Mouse (Mus musculus) kidney, postnatal 0 days (tissue): ENCODE data around the gene Ralgds. TPM values are rescaled to one million over a fixed set of nuclear protein-coding genes. Genes with fewer than 3 reads are reported as not detected.
"Not testable (repeated sequence)": the region's sequence is repeated elsewhere in the genome, so short reads cannot be mapped to it uniquely, and the experiment has no call there.

Source experiments
- ATAC-seq: fragments of 200-750 bp; cut with Nextera tagmentation; replicated peaks from 2 replicates; pipeline ENCODE4 v1.8.0; 2017; ENCODE audit warnings: low read depth, moderate number of reproducible peaks, moderate TSS enrichment, moderate library complexity; ENCODE audit not compliant: low FRiP score
- DNase-seq: peaks from one replicate; pipeline ENCODE4 v3.0.0-alpha.2; 2016; ENCODE audit warnings: low spot score
- H3K27ac ChIP-seq: fragments of 300-500 bp; sonication (generic); 2 replicates; pipeline ENCODE4 v1.5.1; 2014; ENCODE audit warnings: mild to moderate bottlenecking
- H3K27me3 ChIP-seq: fragments of 300-500 bp; sonication (generic); 2 replicates; pipeline ENCODE4 v1.6.1; 2014; ENCODE audit warnings: low read length, mixed read lengths; ENCODE audit not compliant: insufficient read depth
- H3K36me3 ChIP-seq: fragments of 300-500 bp; sonication (generic); 2 replicates; pipeline ENCODE4 v1.6.1; 2014; ENCODE audit warnings: low read length, mixed read lengths; ENCODE audit not compliant: insufficient read depth
- H3K4me1 ChIP-seq: fragments of 300-500 bp; sonication (generic); replicated peaks from 2 replicates; pipeline ENCODE4 v1.6.1; 2014; ENCODE audit warnings: antibody characterized with exemption, low read length, mixed read lengths; ENCODE audit not compliant: insufficient read depth
- H3K4me2 ChIP-seq: fragments of 300-500 bp; sonication (generic); 2 replicates; pipeline ENCODE4 v1.6.1; 2014; ENCODE audit warnings: mild to moderate bottlenecking, low read length, moderate library complexity, mixed read lengths
- H3K4me3 ChIP-seq: fragments of 300-500 bp; sonication (generic); replicated peaks from 2 replicates; pipeline ENCODE4 v1.5.1; 2014; ENCODE audit warnings: low read depth, low read length
- H3K9ac ChIP-seq: fragments of 300-500 bp; sonication (generic); 2 replicates; pipeline ENCODE4 v1.6.1; 2014; ENCODE audit warnings: low read depth, low read length
- H3K9me3 ChIP-seq: fragments of 300-500 bp; sonication (generic); replicated peaks from 2 replicates; pipeline ENCODE4 v1.6.1; 2016; ENCODE audit warnings: low read length, inconsistent platforms, mixed read lengths
- CTCF ChIP-seq: IDR thresholded peaks from 2 replicates; pipeline ENCODE4 v1.5.1; 2016; ENCODE audit warnings: antibody characterized with exemption, low read depth, mild to moderate bottlenecking, moderate library complexity
- WGBS: fragments of 180-500 bp; shearing (Covaris S2); extraction: QIAGEN DNeasy Blood & Tissue Kit; methylation state at CpG from one replicate; pipeline ENCODE4 v1.1.7; 2014; 5-methylcytosine and 5-hydroxymethylcytosine counted together
- polyA plus RNA-seq: library from polyadenylated mRNA; unstranded; fragments of >200 nt; fragmentation: Nextera tagmentation; extraction: Ambion mirVana; gene quantifications from 2 replicates; pipeline ENCODE4 v1.2.1, GENCODE M21; 2015

Gene Ralgds
- polyA plus RNA-seq, 1 experiment from 2014 or later = 18.1 TPM

DNA sequence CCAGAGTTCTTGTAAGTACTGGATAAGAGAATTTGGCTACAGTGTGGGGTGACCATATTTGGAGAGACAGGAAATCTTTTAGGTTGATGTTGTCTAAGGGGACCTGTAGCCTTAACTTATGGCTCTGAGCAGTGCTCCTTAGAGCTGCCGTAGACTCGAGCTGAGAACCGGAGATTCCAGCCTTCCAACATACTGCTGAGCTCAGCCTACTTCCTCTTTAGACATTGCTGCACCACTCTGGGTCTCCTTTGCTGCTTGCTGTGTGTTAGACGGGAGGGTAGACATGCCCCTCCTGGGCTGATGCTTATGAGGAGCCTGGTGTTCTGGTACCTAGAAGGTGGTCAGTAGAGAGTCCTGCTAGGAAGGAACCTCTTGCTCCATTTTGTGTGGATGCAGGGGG lies 14.5 kb upstream of the Ralgds start:
- Histone ChIP-seq H3K9me3 (no peaks in the 10 kb centered on the region), H3K4me2 (0 out of 2 replicates have a peak overlapping the region, but pooled peaks have one; percentile 48), H3K4me3 (no peak overlapping the region), H3K9ac (no peak overlapping the region), H3K4me1 (no peaks in the 10 kb centered on the region), H3K27me3 (no peaks in the 10 kb centered on the region), H3K36me3 (no peaks in the 10 kb centered on the region), H3K27ac (no peak overlapping the region)
- TF ChIP-seq CTCF = no peak
- ATAC-seq (no peak), DNase-seq (no peak)
- WGBS = 59% methylated on average over 4 of the region's 4 CpGs

DNA sequence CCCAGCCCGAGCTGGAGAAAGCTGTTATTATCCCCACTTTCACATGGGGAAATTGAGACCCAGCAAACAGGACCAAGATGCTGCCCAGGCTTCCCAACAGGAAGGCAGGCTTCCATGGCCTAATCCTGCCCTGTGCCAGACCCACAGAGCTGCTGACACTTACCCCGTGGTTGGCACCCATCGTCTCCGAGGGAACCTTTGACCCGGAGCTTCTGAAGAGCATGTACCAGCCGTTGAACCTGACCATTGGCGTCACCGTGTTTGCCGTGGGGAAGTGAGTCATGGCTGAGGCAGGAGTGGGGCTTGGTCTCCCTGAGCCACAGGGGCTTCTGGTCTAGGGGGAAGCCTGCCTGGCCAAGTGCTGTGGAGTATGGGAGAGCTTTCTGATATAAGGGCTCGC lies 9.9 kb upstream of the Ralgds start:
- WGBS = 82% methylated on average over 10 of the region's 10 CpGs
- Histone ChIP-seq H3K27me3 (no peaks in the 10 kb centered on the region), H3K36me3 (no peaks in the 10 kb centered on the region), H3K9ac (no peak overlapping the region), H3K27ac (no peak overlapping the region), H3K9me3 (no peaks in the 10 kb centered on the region), H3K4me2 (no peak overlapping the region), H3K4me1 (no peaks in the 10 kb centered on the region), H3K4me3 (no peak overlapping the region)
- ATAC-seq (no peak), DNase-seq (no peak)
- no peak for TF ChIP-seq CTCF

DNA sequence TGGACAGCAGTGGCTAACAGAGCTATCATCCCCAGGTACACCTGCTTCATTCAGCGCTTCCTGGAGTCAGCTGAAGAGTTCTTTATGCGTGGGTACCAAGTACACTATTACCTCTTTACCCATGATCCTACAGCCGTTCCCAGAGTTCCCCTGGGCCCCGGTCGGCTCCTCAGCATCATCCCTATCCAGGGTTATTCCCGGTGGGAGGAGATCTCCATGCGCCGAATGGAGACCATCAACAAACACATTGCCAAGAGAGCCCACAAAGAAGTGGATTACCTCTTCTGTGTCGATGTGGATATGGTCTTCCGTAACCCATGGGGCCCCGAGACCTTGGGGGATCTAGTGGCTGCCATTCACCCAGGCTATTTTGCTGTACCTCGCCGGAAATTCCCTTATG lies 8.2 kb upstream of the Ralgds start:
- Histone ChIP-seq H3K36me3 (no peaks in the 10 kb centered on the region), H3K27me3 (no peaks in the 10 kb centered on the region), H3K9me3 (no peaks in the 10 kb centered on the region), H3K9ac (no peak overlapping the region), H3K27ac (no peak overlapping the region), H3K4me2 (no peak overlapping the region), H3K4me1 (no peaks in the 10 kb centered on the region), H3K4me3 (no peak overlapping the region)
- 92% methylated on average over 13 of the region's 13 CpGs for WGBS
- ATAC-seq = no peak
- TF ChIP-seq CTCF = no peak
- no peak for DNase-seq

DNA sequence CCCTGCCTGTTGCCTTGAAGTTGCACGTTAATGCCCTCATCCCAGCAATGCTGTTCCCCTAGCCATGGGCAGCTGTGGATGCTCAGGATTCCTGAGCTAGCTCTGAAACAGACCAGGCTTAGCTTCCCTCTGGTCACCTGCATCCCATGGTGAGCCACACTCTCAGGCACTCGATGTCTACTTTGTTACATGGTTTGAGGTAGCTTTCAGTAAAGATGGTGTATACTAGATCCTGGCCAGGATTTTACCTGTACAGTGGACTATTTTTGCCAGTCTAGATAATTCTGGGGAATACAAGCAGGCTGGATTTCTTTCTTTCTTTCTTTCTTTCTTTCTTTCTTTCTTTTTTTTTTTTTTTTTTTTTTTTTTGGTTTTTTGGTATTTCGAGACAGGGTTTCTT lies 7.1 kb upstream of the Ralgds start, which contains the start of gene Gm10134:
Gene Gm10134 (plus strand): TSS at position 301 of the 400 bp plus-strand sequence.
- no peak for DNase-seq
- H3K27me3 ChIP-seq = no peaks in the 10 kb centered on the region
- WGBS = 76% methylated on average over 3 of the region's 3 CpGs

DNA sequence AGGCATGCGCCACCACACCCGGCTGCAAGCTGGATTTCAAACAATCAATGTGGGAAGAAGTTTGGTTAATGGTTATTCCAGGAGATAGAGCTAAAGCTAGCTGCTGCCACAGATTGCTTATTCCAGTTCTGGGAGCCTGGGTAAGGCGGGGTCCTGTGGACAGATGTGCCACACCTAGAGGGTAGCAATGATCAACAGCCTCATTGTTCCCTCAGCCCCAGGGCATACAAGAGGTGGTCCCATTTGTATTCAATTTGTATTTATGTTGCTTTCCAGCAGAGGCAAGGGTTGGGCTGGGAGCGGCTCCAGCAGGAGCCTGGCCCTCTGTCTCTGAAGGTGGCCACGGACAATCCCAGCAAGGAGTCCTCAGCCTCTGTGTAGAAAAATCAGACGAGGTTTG lies 6.6 kb upstream of the Ralgds start:
- DNase-seq (no peak), ATAC-seq (no peak)
- H3K4me2 ChIP-seq = no peak overlapping the region
- H3K27me3 ChIP-seq = no peaks in the 10 kb centered on the region
- 75% methylated on average over 6 of the region's 6 CpGs for WGBS
- H3K9me3 ChIP-seq = no peaks in the 10 kb centered on the region
- H3K4me1 ChIP-seq = no peaks in the 10 kb centered on the region
- H3K9ac ChIP-seq = no peak overlapping the region
- no peaks in the 10 kb centered on the region for H3K36me3 ChIP-seq
- TF ChIP-seq CTCF = no peak
- H3K4me3 ChIP-seq = no peak overlapping the region
- H3K27ac ChIP-seq = no peak overlapping the region

More for the DNA sequence above, 7.1 kb upstream of the Ralgds start, which contains the start of gene Gm10134:
- Histone ChIP-seq H3K4me3 (no peak within 1 kb of the TSS), H3K4me2 (no peak within 1 kb of the TSS), H3K9me3 (no peaks in the 10 kb centered on the region), H3K27ac (no peak within 1 kb of the TSS), H3K9ac (no peak within 1 kb of the TSS), H3K4me1 (no peaks in the 10 kb centered on the region), H3K36me3 (no peaks in the 10 kb centered on the region)
- no peak for ATAC-seq
- no peak for TF ChIP-seq CTCF

DNA sequence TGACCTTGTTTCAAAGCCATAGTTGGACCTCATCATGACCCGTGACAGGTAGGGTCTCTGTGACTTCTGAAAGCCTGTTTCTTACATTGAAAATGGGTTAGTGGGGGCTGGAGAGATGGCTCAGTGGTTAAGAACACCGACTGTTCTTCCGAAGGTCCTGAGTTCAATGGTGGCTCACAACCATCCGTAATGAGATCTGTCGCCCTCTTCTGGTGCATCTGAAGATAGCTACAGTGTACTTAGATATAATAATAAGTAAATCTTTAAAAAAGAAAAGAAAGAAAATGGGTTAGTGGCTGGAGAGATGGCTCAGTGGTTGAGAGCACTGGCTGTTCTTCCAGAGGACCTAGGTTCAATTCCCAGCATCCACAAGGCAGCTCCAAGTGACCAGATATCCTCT lies 1.3 kb upstream of the Ralgds start:
- not testable (repeated sequence) for H3K4me3 ChIP-seq, H3K36me3 ChIP-seq, H3K9ac ChIP-seq, H3K9me3 ChIP-seq, ATAC-seq, H3K4me2 ChIP-seq, DNase-seq, H3K27me3 ChIP-seq, H3K27ac ChIP-seq, H3K4me1 ChIP-seq
- 48% methylated on average over 5 of the region's 5 CpGs for WGBS
- peak; percentile 53 for TF ChIP-seq CTCF
